Mouse (Mus musculus) erythroid progenitor cell, adult 5-6 weeks (primary cell): Measurements from ENCODE around the gene Gcc2. TPM values are rescaled to one million over a fixed set of nuclear protein-coding genes. Genes with fewer than 3 reads are reported as not detected.
"Not testable (repeated sequence)": the region's sequence is repeated elsewhere in the genome, so short reads cannot be mapped to it uniquely, and the experiment has no call there.

Source experiments
- ATAC-seq: replicated peaks from 2 replicates; pipeline ENCODE4 v1.8.0; 2016; ENCODE audit warnings: moderate number of reproducible peaks, mild to moderate bottlenecking, moderate TSS enrichment, inconsistent platforms; ENCODE audit not compliant: poor library complexity, low FRiP score, severe bottlenecking
- total RNA-seq, 2 experiments: library from RNA; stranded (forward) in 1 of 2; stranded (reverse) in 1 of 2; fragments of 150-400 nt in 1 of 2; fragments of 186-747, 209-891 nt in 1 of 2; gene quantifications; 2 replicates each; pipeline versions ENCODE4 v1.2.3 to v1.2.4; 2015 to 2017; ENCODE audit warnings: low replicate concordance in 2 of 2

The Gcc2 gene
- total RNA-seq, 2 experiments from 2014 or later: 11.8 to 30.6 TPM

- not testable (repeated sequence) for ATAC-seq
Measured at GRCm38 (mm10) chr10:58230021-58230420, 25.3 kb upstream of the Gcc2 start.

DNA sequence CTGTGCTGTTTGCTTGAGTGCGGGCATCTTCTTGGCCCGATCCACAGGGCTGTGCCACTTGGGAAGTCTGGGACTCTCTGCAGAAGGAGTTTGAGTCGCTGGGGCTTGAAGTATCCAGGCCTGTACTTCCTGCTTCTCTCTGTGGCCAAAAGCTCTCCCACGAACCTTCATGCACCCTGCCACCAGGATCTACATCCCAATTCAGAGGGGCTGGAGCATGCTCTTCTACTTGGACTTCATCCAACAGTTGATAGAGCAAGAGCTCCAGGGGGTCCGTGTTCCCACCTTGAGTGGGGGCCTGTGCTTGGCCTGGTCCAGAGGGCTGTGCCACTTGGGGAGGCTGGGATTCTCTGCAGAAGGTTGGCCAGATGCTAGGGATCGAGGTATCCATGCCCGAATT is 24.2 kb upstream of the Gcc2 start:
- not testable (repeated sequence) for ATAC-seq

DNA sequence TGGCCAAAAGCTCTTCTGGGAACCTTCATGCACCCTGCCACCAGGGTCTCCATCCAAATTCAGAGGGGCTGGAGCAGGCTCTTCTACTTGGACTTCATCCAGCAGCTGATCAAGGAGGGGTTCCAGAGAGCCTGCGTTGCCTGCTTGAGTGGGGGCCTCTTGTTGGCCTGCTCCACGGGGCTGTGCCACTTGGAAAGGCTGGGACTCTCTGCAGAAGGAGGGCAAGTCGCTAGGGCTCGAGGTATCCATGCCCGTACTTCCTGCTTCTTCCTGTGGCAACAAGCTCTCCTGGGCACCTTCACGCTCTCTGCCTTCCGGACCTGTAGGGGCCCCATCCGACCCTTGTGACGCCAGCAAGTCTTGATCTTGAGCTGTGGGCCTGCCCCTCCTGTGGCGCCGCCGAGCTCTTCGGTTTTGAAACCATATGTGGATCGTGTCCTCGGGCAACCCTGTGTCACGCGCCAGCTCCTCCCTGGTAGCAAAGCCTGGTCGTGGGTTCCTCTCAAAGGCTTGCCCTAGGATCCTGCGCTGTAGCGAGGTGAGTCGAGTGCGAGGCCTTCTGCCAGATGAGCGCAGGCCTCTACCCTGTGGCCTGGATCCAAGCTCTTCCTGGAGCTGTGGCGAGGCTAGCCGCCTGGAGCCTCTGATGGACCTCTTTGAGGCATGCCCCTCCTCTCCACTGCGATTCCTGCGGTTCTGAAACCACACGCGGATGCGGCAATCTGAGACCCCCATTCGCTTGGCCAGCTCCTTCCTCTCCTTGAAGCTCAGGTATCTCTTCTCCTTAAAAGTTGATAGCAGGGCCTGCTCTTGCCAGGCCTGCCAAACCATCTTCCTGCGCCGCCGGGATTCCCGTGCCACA is 23.3 kb upstream of the Gcc2 start:
- ATAC-seq: peak; percentile 57

GRCm38 (mm10) chr10:58232641-58232969 is 22.7 kb upstream of the Gcc2 start, which contains the start of gene Duxf3:
Gene Duxf3, minus strand, starts transcription at chr10:58232675.
- ATAC-seq: peak; percentile 43

GRCm38 (mm10) chr10:58233054-58233739 is 22.1 kb upstream of the Gcc2 start:
- ATAC-seq: peak; percentile 16; the same call in 1 of the 2 replicates

DNA sequence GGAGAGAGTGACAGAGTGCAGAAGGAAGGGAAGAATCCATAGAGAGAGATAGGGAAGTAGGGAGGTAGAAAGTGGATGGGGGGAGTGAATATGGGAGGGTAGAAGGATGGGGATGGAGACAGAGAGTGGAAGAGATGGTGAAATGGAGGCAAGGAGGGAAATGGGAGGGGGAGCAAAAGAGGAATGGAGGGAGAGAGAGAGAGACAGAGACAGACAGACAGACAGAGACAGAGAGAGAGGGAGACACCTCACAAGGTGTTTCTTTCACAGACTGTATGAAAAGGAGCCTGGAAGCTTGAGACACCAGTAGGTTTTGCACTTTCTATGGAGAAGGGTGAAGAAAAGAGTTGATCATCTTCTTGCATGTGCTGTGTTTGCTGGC is 21.6 kb upstream of the Gcc2 start:
- not testable (repeated sequence) for ATAC-seq

GRCm38 (mm10) chr10:58234985-58235384 is 20.3 kb upstream of the Gcc2 start:
- not testable (repeated sequence) for ATAC-seq

DNA sequence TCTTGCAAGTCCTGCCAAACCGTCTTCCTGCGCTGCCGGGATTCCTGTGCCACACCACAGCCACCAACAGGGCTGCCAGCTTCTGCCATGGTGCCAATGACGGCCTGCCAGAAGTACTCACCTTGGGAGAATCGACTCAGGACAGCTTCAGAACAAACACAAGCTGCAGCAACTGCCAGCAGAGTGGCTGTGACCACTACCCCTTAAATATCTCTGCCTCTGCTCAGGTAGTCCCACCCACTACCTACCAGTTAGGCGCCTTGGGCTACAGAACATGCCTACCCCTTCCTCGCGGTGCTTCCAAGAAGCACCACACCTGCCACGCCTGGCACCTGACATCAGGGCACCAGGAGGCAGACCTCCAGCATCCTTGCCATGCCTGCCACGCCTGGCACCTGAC is 18.7 kb upstream of the Gcc2 start, which contains the start of gene Gm4981:
TSS of gene Gm4981 (minus strand) at position 89 of the 400 bp plus-strand sequence.
- ATAC-seq: no peak

- ATAC-seq: peak; percentile 77
Measured at GRCm38 (mm10) chr10:58238984-58239740, 16.1 kb upstream of the Gcc2 start.

GRCm38 (mm10) chr10:58249535-58249934 is 5.8 kb upstream of the Gcc2 start:
- ATAC-seq: no peak

DNA sequence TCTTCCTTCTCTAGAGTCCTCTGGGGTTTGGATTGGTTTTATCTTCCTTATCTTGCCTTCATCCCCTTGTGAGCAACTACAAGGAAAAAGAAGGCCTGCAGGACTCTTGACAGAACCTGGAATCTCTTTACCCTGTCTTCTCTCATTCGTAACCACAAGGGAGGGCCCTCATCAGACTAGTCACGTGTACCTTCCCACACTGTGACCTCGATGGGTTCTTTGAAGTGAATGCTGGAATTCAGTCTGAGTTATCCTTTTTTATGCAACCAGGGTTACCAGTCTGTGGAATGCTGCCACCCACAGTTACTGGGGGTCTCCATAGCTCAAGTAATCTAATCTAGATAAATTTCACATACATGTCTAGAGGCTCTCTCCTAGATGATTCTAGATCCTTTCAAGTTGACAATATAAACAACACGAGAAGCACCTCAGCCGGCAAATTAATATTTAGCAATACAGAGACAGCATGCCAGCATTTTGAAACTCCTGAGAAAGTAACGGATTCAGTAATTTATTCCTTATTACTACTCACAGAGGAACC is 592 bp upstream of the Gcc2 start:
- no peak for ATAC-seq

GRCm38 (mm10) chr10:58255954-58256353 is 657 bp downstream of the Gcc2 start:
- ATAC-seq: no peak

DNA sequence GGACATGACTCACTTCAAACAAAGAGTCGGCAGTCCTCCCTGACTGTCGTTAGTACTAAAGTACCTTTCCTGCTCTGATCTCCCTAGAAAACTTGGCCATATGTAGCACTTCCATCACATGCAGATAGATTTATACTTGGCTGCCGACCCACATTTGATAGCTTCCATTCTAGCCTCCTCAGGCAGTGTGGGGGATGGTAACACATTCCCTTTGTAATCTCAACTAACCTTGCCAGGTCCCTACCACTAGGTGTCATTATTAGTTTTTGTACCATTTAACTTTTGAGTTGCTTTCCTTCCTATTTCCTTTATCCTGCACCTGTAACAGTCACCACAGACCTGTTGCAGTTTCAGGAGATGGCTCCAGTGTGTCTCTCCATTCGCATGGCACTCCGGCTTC is 3.2 kb downstream of the Gcc2 start:
- ATAC-seq: no peak

- no peak for ATAC-seq
Measured at GRCm38 (mm10) chr10:58282238-58282637, 26.9 kb downstream of the Gcc2 start.

DNA sequence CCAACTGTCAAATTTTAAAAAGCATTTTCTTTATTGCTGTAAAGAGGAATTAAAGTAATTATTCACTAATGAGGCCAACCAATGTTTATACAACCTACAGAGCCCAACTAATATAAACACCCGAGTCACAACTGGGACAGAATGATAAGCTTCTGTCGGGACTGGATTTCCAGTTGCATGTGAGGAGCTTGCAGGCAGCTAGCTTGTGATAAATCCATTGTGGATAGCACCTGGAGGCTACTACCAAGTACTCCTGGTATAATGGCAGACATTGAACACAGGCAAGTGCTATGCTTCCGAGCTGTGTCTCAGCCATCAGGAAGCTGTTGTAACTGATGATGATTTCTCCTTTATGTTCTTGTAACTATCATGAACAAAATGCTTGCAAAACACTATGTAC is 35.4 kb downstream of the Gcc2 start:
- ATAC-seq: 0 out of 2 replicates have a peak, but pooled peaks have one; percentile 19

GRCm38 (mm10) chr10:58294246-58294645 is 38.9 kb downstream of the Gcc2 start:
- ATAC-seq: no peak

DNA sequence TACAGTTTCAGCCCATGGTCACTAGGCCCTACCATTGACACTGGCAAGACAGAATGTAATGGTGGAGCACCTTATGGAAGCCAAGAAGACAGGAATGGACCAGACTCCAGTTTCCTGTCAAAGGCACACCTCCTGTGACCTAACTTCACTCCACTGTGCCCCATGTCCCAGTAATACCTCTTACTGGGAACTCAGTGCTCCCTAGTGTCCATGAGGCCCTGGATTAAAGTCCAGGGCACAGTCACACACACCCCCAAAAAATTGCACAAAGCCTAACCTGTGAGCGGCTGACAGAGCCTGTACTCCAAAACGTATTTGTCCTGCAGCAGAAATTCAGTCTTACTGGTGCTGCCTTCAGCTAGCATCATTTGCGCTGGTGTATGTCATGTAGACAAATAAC is 40.3 kb downstream of the Gcc2 start:
- no peak for ATAC-seq

DNA sequence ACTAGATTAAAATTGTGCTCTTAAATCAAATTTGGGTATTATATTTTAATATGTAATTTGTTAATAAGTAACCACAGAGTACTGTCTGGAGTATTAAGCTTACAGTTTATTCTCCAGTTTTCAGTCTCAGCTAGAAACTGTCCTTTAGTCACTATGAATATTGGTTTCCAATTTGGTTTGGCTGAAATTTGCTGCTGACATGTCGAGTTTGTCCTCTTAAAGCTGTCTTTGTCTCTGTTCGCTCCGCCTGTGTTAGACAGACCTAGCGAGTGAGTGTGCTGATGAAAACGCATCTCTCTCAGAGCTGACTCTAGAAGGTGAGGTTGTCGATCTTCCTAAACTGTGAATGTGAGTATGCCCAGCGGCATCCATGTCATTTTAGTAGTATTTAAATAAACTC is 49.7 kb downstream of the Gcc2 start:
- ATAC-seq: no peak

- no peak for ATAC-seq
Measured at GRCm38 (mm10) chr10:58306897-58307296, 51.6 kb downstream of the Gcc2 start.

DNA sequence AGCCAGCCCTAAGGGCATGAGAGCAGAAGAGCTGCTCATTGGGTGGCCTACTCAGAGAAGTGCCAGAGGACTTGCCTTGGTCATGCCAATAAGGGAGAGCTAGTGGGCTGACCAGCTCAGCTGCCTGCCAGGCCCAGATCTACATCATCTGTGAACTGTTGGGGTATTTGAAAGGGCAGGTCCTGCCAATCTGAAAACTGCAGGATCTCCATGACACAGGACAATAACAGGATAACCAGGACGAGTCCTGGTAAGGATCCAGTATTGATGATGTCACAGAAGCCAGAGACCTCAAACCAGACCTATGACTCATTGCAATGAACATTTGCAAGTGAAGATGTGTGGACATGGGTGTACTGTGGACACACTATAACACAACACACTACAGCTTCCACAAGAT is 55.5 kb downstream of the Gcc2 start:
- no peak for ATAC-seq
